Mouse (Mus musculus): Measurements from ENCODE around the gene Rd3l. TPM values are rescaled to one million over a fixed set of nuclear protein-coding genes. Genes with fewer than 3 reads are reported as not detected.
A peak's percentile ranks its signal among the peaks of the same experiment; 100 is the strongest.

Rd3l gene
- polyA plus RNA-seq, 1 experiment from 2014 or later: not detected

DNA sequence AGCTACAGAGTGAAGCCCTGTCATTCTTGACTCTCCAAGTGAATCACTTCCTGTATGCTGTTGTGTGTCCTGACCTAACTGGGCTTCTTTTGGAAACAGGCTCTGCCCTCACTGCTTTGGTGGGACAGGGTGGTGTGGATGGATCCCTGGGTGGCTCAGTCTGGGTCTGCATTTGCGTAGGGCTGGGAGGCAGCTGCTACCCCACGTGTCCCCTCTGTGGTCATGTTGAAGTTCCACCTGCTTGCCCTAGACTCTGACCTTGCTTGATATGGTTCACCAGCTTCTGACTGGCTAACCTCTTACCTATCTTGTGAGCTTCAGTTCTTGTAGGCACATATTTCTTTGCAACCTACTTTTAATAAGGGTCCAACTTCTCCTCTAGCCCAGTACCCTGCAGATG lies 14.0 kb upstream of the Rd3l start:
- Histone ChIP-seq H3K36me3 (no peaks in the 10 kb centered on the region), H3K27ac (no peak overlapping the region), H3K4me1 (no peaks in the 10 kb centered on the region), H3K9me3 (no peaks in the 10 kb centered on the region), H3K9ac (no peak overlapping the region), H3K4me2 (no peak overlapping the region), H3K4me3 (no peak overlapping the region), H3K27me3 (no peaks in the 10 kb centered on the region)
- ATAC-seq (ENCODE audit: borderline replicate concordance, extremely low read depth, low FRiP score, low TSS enrichment): no peak
- WGBS: 81% methylated on average over 2 of the region's 2 CpGs

DNA sequence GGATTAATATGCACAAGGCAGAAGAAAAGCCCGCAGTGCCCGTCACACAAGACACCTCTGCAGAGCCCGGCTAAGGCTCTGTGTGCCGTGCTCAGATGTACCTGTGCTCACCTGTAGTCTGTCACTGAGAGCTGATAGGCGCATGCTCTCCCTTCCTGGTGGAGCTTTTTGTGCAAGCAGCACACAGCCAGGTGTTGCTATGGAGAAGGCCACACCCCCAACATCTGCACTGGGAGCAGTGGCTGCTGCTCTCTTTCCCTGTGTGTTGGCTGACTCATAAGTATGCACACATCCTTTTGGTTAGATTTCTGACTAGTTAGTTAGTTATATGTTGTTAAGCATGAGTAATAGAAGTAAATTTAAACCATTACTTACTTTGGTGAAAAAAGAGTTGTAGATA lies 11.5 kb upstream of the Rd3l start:
- no peak overlapping the region for H3K9ac ChIP-seq

DNA sequence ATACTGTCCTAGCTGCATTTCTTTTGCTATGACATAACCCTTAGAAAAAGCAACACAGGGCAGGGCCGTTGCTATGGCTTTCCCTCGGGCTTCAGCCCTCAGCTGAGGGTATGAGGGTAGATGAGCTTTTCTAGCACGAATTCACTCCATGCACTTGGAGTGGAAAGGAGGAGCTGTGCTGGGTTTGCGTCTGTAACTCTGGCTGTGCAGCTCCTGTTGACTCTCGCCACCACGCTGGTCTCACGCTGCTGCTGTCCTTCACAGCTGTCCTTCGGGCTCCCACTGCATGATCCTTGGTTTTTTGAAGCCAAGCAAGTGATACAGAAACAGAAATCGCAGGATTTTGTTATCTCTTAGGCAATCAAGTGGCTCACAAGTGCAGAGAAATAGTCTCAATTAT lies 5.6 kb upstream of the Rd3l start:
- no peak overlapping the region for H3K4me2 ChIP-seq
- H3K4me3 ChIP-seq: no peak overlapping the region
- no peaks in the 10 kb centered on the region for H3K9me3 ChIP-seq
- no peaks in the 10 kb centered on the region for H3K4me1 ChIP-seq
- no peak overlapping the region for H3K27ac ChIP-seq
- no peaks in the 10 kb centered on the region for H3K27me3 ChIP-seq
- H3K36me3 ChIP-seq: no peaks in the 10 kb centered on the region
- WGBS: 34% methylated on average over 9 of the region's 9 CpGs
- H3K9ac ChIP-seq: no peak overlapping the region
- ATAC-seq (ENCODE audit: borderline replicate concordance, extremely low read depth, low FRiP score, low TSS enrichment): no peak

More for the DNA sequence above, 11.5 kb upstream of the Rd3l start:
- Histone ChIP-seq H3K27me3 (no peaks in the 10 kb centered on the region), H3K9me3 (no peaks in the 10 kb centered on the region), H3K4me3 (no peak overlapping the region), H3K27ac (no peak overlapping the region), H3K36me3 (no peaks in the 10 kb centered on the region), H3K4me1 (no peaks in the 10 kb centered on the region), H3K4me2 (no peak overlapping the region)
- ATAC-seq (ENCODE audit: borderline replicate concordance, extremely low read depth, low FRiP score, low TSS enrichment): no peak
- WGBS: 76% methylated on average over 5 of the region's 5 CpGs

DNA sequence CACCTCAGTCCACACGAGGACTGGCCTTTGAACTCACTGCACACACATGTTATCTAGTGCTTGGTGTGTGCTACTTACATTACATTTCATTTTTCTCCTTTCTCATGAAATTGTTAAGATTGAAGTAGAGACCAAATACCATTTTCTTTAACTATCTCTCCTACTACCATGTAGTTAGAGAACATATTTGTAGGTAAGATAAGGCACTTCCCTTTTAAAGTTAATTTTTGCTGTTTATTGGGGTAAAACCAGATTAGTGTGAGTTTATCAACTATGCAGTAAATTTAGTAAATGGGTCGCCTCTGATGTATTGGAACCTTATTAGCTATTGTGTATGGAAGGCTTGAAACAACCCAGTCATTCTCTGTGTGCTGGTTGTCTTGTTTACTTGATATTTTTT lies 2.0 kb upstream of the Rd3l start:
- ATAC-seq (ENCODE audit: borderline replicate concordance, extremely low read depth, low FRiP score, low TSS enrichment): no peak
- Histone ChIP-seq H3K4me1 (no peaks in the 10 kb centered on the region), H3K27me3 (no peaks in the 10 kb centered on the region), H3K36me3 (no peaks in the 10 kb centered on the region), H3K4me3 (no peak overlapping the region), H3K27ac (no peak overlapping the region), H3K9ac (no peak overlapping the region), H3K9me3 (no peaks in the 10 kb centered on the region), H3K4me2 (no peak overlapping the region)
- WGBS: 50% methylated on average over 2 of the region's 2 CpGs

DNA sequence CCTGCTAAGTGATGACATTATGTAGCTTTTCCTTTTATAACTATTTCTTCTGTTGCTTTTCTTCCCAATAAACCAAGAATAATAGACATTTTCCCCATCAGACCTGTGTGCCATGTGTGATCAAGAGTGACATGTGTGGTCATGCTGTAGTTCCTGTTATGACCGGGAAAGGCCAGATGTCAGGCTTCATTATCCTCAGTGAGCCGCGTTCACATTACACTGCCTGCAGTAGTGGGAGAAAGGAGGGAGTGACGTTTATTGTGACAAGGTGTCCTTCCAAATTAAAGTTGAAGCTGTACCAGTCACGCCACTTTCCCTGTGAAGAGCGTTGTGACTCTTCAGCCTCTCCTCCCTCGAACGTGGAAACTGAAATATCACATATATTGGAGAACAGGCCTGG lies 714 bp upstream of the Rd3l start:
- no peaks in the 10 kb centered on the region for H3K27me3 ChIP-seq
- no peak for ATAC-seq (ENCODE audit: borderline replicate concordance, extremely low read depth, low FRiP score, low TSS enrichment)
- H3K27ac ChIP-seq: no peak overlapping the region
- H3K4me3 ChIP-seq: no peak overlapping the region
- H3K9ac ChIP-seq: no peak overlapping the region
- H3K36me3 ChIP-seq: no peaks in the 10 kb centered on the region
- WGBS: 64% methylated on average over 8 of the region's 8 CpGs
- no peak overlapping the region for H3K4me2 ChIP-seq
- H3K9me3 ChIP-seq: no peaks in the 10 kb centered on the region
- H3K4me1 ChIP-seq: peaks cover 9% of the 10 kb centered on the region

DNA sequence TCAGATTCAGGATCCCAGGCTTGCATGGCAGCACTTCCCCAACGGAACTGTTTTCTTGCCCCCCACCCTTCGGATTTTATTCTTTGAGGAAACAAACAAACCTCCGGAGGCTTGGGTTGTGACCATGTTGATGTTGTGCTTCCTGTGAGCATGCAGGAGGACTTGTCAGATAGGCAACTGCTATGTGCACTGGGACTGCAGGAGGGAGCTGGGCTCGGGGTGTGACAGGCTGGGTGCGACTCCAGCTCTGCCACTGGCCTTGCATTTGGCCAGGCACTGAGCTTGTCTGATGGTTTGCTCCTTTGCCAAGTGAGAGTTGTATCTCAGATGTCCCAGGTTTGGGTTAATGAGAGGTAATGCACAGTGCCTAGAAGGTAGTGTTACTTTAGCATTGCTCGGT lies 2.8 kb downstream of the Rd3l start:
- Histone ChIP-seq H3K36me3 (no peaks in the 10 kb centered on the region), H3K4me2 (no peak overlapping the region), H3K27me3 (no peaks in the 10 kb centered on the region), H3K9ac (no peak overlapping the region), H3K4me3 (no peak overlapping the region), H3K9me3 (no peaks in the 10 kb centered on the region), H3K4me1 (peaks cover 9% of the 10 kb centered on the region), H3K27ac (no peak overlapping the region)
- WGBS: 64% methylated on average over 6 of the region's 6 CpGs
- no peak for ATAC-seq (ENCODE audit: borderline replicate concordance, extremely low read depth, low FRiP score, low TSS enrichment)

DNA sequence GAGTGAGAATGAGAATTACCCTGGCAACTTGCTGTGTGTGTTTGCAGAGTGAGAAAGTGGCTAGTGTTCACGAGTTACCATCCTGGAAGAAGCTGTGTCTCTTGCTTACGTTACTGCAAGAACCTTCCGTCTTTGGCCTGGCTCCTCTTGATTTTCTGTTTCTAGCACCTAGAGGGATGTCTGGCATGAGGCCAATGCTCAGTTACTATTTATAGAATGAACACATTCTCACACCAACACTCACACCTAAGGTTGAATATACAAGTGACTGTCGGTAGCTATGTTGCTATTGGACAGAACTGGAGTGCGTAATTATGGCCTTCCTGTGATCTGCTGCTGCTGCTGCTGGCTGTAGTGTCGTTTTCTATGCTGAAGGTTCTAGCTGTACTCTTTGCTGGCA lies 4.0 kb downstream of the Rd3l start:
- 17% methylated on average over 6 of the region's 6 CpGs for WGBS
- 0 out of 2 replicates have a peak overlapping the region, but pooled peaks have one; percentile 25 for H3K27ac ChIP-seq
- no peak overlapping the region for H3K9ac ChIP-seq
- no peaks in the 10 kb centered on the region for H3K9me3 ChIP-seq
- no peaks in the 10 kb centered on the region for H3K36me3 ChIP-seq
- no peaks in the 10 kb centered on the region for H3K27me3 ChIP-seq
- no peak overlapping the region for H3K4me3 ChIP-seq
- no peak for ATAC-seq (ENCODE audit: borderline replicate concordance, extremely low read depth, low FRiP score, low TSS enrichment)
- H3K4me2 ChIP-seq: no peak overlapping the region
- peaks cover 9% of the 10 kb centered on the region for H3K4me1 ChIP-seq

DNA sequence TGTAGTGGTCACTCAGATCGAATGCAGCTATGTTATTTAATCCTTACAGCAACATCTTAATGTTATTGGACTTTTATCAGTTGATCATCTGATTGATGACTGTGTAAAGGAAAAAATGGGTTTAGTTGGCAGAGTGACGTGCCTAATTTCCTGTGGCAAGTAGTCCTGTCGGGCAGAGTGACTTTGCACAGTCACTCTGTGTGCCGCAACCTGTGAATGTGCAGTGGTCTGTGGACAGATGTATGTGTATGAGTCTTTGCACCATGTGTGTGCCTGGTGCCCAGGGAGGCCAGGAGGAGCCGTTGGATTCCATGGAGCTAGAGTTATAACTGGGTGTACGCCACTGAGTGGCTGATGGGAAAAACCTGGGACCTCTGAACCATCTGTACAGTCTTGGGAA lies 6.5 kb downstream of the Rd3l start:
- 62% methylated on average over 6 of the region's 6 CpGs for WGBS
- Histone ChIP-seq H3K4me1 (peaks cover 9% of the 10 kb centered on the region), H3K27me3 (no peaks in the 10 kb centered on the region), H3K9ac (no peak overlapping the region), H3K4me2 (no peak overlapping the region), H3K9me3 (no peaks in the 10 kb centered on the region), H3K27ac (no peak overlapping the region), H3K4me3 (no peak overlapping the region), H3K36me3 (no peaks in the 10 kb centered on the region)
- ATAC-seq (ENCODE audit: borderline replicate concordance, extremely low read depth, low FRiP score, low TSS enrichment): no peak

DNA sequence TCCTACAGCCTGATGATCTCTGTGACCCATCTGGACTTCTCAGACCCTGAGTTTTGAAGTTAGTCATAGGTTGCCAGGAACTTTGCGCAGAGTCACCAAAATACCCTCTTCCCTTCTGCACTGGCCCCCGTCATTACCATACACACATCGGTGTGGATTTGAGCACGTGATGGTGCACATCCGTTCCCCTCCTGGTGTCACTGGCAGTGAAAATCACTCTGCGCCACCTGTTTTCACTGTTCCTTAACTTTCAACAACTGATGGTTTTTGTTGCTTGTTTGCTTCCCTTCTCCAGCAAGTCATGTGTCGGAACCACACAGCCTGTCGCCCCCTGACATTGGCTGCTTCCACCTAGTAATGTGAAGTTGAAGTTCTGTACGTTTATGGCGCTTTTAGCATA lies 8.6 kb downstream of the Rd3l start:
- WGBS: 91% methylated on average over 10 of the region's 10 CpGs
- ATAC-seq (ENCODE audit: borderline replicate concordance, extremely low read depth, low FRiP score, low TSS enrichment): no peak
- Histone ChIP-seq H3K36me3 (no peaks in the 10 kb centered on the region), H3K4me2 (no peak overlapping the region), H3K9ac (no peak overlapping the region), H3K27ac (no peak overlapping the region), H3K4me1 (peaks cover 6% of the 10 kb centered on the region), H3K27me3 (no peaks in the 10 kb centered on the region), H3K4me3 (no peak overlapping the region), H3K9me3 (no peaks in the 10 kb centered on the region)

DNA sequence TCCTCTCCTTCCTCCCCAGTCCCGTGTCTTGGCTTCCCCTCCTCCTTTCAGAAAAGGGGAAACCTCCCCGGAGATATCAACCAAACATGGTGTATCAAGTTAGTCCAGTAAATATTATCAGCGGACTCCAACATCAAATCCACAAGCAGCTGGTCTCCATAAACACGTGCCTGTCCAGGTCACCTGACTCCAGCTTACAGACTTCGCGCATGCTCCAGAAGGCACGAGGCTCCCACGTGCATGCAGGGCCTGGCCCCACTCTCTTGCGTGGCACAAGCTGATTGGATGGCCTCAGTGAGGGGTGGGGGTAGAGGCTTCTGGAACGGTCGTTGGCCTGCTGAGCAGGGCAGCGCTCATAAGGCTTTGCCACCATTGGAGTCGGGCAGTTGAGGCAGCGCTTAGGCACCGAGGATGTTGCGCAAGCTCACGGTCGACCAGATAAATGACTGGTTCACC lies 9.9 kb downstream of the Rd3l start, which contains the start of gene Tdrd9:
TSS of gene Tdrd9 (plus strand) at position 329 of the 456 bp plus-strand sequence.
- no peak within 1 kb of the TSS for H3K4me2 ChIP-seq
- H3K27ac ChIP-seq: no peak within 1 kb of the TSS
- no peaks in the 10 kb centered on the region for H3K27me3 ChIP-seq
- H3K9ac ChIP-seq: no peak within 1 kb of the TSS
- no peaks in the 10 kb centered on the region for H3K9me3 ChIP-seq
- H3K4me1 ChIP-seq: peaks cover under 1% of the 10 kb centered on the region; the same call in 1 of the 2 replicates
- H3K36me3 ChIP-seq: no peaks in the 10 kb centered on the region
- no peak for ATAC-seq (ENCODE audit: borderline replicate concordance, extremely low read depth, low FRiP score, low TSS enrichment)
- no peak within 1 kb of the TSS for H3K4me3 ChIP-seq
- WGBS: 80% methylated on average over 18 of the region's 18 CpGs

DNA sequence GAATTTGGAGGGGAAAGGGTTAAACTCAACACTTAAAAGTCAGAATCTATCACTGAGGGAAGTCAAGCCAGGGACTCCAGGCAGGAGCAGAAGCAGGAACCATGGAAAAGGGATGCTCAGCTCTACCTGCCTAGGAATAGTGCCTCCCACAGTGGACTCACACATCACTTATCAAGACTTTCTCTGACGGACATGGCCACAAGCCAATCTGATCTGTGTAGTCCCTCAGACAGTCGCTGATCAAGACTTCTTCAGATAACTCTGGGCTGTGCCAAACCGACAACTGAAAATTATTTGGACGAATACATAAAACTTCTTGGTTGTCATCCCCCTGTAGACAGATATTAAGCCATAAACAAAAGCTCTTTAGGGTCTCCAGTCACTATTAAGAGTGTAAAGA lies 11.0 kb downstream of the Rd3l start:
- Histone ChIP-seq H3K4me1 (peaks cover 11% of the 10 kb centered on the region), H3K4me2 (no peak overlapping the region), H3K9ac (no peak overlapping the region), H3K4me3 (no peak overlapping the region), H3K27ac (no peak overlapping the region), H3K27me3 (no peaks in the 10 kb centered on the region), H3K36me3 (no peaks in the 10 kb centered on the region), H3K9me3 (no peaks in the 10 kb centered on the region)
- WGBS: 59% methylated on average over 4 of the region's 4 CpGs
- no peak for ATAC-seq (ENCODE audit: borderline replicate concordance, extremely low read depth, low FRiP score, low TSS enrichment)

DNA sequence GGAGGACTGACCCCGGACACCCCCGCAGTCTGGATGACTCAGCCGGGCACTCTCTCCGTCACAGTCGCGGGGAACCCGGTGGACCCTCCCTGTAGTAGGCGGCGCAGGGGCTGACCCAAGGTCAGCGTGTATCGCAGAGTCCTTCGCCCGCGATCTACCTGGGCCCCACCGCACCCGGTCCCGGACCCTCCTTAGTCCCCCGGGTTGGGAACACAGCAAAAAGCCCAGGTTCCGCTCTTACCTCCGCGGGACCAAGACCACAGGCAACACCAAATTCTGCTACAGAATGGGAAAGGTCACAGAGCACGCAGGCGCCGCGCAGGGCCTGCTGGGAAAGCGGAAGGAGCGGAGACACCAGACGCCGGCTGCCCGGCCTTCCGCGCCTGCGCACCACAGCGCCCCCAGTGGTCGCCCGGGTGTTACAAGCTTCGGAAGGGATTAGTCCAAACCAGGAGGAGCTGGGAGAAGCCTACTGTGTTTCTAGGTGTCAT lies 14.4 kb downstream of the Rd3l start, which contains the start of gene Atp5mpl:
TSS of gene Atp5mpl (minus strand) at position 295 of the 491 bp plus-strand sequence.
- H3K4me3 ChIP-seq: peak within 1 kb of the TSS; percentile 85
- H3K27me3 ChIP-seq: no peaks in the 10 kb centered on the region
- under 1% methylated on average over 37 of the region's 37 CpGs for WGBS
- ATAC-seq (ENCODE audit: borderline replicate concordance, extremely low read depth, low FRiP score, low TSS enrichment): peak; percentile 90
- peaks cover 11% of the 10 kb centered on the region for H3K4me1 ChIP-seq
- H3K9ac ChIP-seq: peak within 1 kb of the TSS; percentile 75
- peak within 1 kb of the TSS; percentile 75 for H3K4me2 ChIP-seq
- no peaks in the 10 kb centered on the region for H3K9me3 ChIP-seq
- H3K36me3 ChIP-seq: peaks cover 9% of the 10 kb centered on the region
- 0 out of 2 replicates have a peak within 1 kb of the TSS, but pooled peaks have one; percentile 35 for H3K27ac ChIP-seq

DNA sequence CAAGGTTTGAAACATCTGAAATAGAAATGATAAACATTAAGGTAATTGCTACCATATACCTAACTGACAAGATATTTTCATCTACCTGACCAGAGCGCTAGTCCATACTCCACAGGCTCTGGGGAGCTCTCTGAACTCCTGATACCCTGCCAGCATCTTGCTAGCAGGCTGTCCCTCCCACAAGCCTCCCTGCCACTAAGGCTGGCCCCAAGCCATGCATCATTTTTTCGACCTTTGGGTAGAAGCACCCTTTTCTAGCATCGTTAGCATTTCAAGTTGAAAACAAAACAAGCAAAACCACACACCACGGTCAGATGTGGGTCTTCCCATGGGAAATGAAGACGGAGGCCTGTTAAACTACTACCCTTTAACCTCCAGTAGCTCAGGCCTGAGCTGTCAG lies 17.8 kb downstream of the Rd3l start:
- Histone ChIP-seq H3K4me2 (no peak overlapping the region), H3K9ac (no peak overlapping the region), H3K4me1 (peaks cover 13% of the 10 kb centered on the region), H3K9me3 (no peaks in the 10 kb centered on the region), H3K36me3 (peaks cover 35% of the 10 kb centered on the region), H3K27me3 (no peaks in the 10 kb centered on the region), H3K27ac (no peak overlapping the region), H3K4me3 (no peak overlapping the region)
- 85% methylated on average over 5 of the region's 5 CpGs for WGBS
- ATAC-seq (ENCODE audit: borderline replicate concordance, extremely low read depth, low FRiP score, low TSS enrichment): no peak

Data from lung, embryonic 15.5 days (tissue).